Mouse (Mus musculus): Measurements from ENCODE around the gene Tmpo.
A peak's percentile ranks its signal among the peaks of the same experiment; 100 is the strongest.
"Not testable (repeated sequence)": the region's sequence is repeated elsewhere in the genome, so short reads cannot be mapped to it uniquely, and the experiment has no call there.

The Tmpo gene

DNA sequence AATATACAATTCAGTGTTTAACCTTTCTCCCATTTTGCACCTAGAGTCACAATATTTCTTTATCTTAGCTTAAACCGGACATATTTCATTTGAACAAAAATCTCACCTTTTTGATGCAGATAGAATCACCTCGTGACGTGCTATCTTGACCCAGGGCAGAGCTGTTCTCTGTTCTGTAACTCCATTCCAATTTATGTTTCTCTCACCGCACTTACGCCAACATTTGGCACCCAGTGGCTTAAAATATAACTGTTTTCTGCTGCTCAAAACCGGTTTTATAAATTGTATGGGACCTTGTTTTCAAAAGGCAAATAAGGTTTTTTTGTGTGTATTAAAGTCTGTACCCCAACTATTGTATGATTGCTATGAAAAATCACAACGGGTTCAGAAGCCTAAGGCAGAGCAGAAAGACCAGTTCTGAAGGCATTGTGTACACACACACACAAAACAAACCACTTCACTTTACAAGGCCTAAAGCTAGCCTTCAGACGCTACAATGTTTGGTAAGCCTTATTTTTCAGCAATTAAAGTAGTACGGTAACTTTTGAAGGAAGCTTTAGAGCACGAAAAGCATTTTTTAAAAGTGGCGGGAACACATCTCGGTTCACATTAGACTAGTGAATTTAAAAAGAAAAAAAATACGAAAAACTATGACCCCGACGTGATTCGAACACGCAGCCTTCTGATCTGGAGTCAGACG is at the start of gene Tmpo:
Gene Tmpo, minus strand, starts transcription at position 555 of the 700 bp plus-strand sequence.
- DNase-seq = no peak

DNA sequence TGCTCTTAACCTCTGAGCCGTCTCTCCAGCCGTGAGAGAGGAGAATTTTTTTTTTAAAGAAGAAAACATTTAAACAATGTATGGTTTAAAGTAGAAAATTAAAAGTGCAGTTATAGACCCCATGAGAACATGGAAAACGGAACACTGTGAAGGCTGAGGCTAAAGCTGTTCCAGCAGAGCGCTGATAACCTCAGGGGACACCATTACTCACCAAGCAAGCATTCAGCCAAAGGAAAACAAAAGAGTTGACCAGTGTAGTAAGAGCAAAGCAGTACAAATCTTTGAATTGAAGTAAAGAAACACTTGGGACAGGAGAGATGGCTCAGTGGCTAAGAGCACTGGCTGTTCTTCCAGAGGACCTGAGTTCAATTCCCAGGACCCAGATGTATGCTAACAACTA is 49.3 kb upstream of the Tmpo start:
- DNase-seq = no peak

DNA sequence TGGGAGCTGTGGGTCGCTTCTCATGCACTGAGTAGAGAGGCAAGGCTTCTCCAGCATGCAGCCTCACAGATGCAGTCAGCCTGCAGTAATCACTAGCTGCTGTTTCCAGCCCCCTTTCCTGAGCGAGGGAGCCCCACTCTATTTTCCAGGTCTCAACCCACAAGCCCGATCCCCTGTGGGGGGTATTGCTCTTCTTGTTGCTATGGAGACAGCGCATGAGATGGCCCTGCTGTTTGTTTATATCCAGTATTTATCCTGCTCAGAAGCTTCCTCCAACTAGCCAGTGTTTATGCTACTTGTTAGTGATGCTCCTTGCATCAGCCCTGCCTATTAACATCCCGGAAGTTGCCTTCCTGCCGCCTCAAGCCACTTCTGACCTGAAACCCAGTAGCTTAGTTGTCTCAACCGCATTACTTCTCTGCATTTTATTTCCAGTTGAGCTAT is 48.4 kb upstream of the Tmpo start:
- DNase-seq = no peak

DNA sequence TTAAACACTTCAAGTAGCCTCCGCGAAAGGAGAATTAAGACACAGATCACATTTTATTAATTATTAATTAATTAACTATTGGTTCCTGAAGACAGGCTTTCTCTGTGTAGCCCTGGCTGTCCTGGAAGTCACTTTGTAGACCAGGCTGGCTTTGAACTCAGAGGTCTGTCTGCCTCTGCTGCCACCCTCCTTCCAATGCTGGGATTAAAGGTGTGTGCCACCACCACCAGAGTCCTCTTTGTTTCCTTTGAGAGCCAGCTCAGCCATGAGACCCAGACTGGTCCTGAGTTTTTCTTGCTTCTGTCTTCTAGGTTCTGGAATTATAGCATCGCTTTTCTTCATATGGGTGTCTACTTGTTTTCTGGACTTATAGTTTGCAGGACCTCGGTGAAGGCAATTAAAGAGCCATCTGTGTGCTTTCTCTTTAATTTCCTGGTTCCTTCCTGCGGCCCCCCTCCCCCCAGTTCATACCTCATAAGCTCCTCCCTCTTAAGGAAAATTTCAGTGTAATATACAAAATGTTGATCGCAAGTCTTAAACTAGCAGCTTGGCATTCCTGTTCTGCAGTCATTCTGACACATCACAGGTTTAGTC is 47.9 kb upstream of the Tmpo start:
- no peak for DNase-seq

DNA sequence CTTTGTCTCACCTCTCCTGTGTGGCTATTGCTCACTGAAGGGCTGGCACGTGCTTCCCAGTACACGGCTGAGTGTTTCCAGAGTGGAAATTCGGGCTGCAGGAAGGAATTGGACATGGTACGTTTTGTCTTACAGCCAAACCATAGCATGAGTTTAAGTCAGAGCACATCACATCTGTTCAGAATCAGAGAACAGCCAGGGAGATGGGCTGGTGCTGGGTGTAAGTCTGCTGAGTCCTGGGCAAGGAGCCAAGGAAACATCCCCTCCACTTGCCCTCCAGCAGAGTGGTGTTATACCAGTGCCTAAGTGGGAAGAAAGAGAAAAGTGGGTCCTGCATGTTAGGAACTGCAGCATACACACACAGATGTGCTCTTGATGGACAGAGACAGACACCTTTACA is 45.9 kb upstream of the Tmpo start:
- DNase-seq = no peak

DNA sequence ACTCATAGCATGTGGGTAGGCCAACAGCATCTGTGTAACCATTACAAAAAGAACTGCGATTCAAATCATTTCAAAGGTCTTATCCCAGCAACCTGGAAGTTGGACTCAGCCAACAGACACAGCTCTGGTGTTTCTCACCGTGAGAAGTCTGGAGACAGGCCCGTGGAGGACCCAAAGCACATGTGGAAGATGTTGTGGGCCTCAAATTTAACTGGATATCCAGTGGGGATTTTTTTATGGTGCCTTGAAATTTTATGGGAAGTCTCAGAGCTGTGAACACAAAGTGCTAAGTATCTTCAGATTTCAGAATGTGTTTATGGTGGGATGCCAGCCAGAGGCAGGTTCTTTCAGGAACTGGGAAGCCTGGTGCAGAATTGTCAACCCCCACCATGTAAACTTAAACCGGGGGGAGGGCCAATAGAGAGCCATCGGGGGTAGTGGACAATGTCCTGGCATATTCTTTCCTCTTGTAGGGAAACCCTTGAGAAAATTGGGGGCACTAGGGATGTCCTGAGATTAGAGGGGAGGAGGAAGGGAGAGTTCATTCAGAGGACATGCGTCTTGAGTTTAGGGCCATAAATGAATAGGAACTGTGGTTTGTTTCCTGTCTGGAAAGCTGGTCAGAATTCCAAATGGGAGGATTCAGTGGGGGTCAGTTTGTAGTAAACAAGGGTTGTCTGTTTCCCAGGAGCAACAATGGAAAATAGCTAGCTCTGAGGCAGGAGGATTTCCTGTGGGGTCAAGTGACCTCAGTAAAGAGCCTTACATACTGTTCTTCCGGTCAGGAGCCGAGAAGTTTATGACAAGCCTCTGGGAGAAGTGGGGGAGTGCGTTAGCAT is 41.5 kb upstream of the Tmpo start:
- no peak for DNase-seq

DNA sequence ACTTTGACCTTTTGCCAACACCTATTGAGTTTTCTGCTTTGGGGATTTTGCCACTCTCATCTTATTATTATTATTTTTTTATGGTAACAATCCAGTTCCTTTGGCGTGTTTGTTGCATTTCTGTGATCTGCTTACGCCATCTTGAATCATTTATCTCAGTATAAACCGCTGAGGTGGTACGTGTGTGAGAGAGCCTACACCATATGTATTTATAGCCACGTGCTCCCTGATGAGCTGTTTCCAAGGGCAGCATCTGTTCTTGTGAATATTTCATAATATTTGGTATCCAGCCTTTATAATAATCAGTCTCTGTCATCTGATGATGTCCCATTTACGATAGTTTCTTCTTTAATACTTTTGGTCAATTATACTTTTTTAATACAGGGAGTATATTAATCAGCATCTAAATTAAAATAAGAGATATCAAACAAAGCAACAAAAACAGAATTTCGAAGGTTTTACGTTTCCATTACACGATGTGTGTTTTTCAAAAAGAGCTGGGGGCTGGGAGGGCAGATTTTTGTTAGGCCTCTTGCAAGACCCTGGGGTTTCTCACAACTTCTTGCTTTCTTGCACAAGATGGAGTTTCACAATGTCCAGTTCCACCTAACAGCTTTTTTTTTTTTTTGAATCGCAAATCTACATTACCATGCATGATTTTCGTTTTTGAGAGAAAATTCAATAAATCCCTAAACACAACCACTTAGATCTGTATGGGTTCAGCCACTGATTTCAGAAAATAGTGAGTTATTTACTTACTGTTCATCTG is 28.0 kb upstream of the Tmpo start:
- no peak for DNase-seq

DNA sequence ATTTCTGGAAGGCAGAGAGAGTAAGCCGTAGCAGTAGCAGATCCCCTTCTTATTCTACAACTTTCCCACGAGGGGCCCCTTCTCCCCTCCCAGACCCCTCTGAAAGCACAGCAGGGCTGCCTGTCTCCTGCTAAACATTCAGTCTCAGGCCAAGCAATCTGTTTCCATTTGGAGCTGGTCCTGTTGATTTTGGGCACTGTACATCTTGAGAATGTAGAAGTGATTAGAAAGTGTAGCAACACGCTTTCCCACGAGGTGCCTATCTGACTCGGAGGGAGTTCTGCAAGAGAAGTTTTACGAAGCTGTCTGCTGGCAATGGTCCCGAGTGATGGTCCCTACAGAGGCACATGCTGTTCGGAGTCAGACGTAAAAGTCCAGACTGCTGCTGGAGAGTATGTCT is 27.3 kb upstream of the Tmpo start:
- no peak for DNase-seq

DNA sequence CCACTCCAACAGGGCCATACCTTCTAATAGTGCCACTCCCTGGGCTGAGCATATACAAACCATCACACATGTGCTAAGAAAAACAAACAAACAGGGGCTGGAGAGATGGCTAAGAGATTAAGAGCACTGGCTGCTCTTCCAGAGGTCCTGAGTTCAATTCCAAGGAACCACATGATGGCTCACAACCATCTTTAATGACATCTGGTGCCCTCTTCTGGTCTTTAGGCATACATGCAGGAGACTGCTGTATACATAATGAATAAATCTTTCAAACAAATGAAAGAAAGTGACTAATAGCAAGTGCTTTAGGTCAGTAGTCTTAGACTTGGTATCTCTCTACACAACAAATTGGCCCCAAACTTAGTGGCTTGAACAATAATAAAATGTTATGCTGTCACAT is 26.2 kb upstream of the Tmpo start:
- no peak for DNase-seq

DNA sequence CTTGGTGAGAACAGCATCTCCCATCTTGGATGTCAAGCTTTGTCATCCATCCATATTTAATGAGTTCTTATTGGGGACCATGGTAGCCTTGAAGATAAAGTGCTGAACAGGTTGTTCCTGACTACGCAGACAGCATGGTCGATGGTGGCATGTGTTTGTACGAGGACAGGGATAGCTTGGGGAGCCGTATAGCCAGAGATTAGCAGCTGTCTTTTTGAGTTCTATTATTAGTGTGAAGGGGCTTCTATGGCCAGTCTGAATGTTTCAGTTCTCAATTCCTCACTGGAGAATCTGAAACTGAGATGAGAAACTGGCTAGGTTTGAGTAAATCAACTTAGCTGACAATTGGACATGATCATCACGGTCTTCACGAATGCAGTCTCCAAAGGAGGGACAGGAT is 24.5 kb upstream of the Tmpo start:
- no peak for DNase-seq

DNA sequence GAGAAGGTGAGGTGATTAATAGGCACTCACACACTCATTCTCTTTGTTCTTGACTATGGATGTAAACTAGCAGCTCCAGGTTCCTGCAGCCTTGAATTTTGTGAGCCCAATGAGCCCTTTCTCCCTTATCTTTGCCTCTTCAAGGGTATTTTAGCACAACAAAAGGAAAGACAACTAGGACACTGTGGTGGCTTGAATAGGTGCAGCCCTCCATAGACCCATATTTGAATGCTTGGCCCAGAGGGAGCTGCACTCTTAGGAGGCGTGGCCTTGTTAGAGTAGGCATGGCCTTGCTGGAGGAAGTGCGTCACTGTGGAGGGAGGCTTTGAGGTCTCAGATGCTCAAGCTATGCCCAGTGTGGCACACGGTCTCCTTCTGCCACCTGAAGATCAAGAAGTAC is 19.5 kb upstream of the Tmpo start:
- no peak for DNase-seq

DNA sequence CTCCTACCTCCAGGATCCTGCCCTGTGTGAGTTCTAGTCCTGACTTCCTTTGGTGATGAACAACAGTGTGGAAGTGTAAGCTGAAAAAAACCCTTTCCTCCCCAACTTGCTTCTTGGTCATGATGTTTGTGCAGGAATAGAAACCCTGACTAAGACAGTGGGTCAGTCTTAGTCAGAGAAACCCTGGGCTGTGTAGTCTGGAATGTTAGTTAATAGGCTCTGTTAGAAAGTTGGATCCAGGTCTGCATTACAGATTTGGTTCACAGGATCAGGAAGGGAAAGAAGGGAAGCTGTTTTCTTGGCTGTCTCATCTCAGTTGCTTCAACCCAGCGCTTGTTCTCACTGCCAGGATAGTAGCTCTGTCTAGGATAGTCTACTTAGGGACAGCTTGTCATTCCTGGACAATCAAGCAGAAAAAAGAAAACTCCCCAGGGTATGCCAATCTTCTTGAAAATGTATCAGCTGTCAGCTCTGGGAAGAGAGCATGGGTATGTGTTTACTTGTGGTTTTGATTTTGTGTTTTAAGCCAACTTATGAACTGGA is 18.2 kb upstream of the Tmpo start:
- DNase-seq = no peak

DNA sequence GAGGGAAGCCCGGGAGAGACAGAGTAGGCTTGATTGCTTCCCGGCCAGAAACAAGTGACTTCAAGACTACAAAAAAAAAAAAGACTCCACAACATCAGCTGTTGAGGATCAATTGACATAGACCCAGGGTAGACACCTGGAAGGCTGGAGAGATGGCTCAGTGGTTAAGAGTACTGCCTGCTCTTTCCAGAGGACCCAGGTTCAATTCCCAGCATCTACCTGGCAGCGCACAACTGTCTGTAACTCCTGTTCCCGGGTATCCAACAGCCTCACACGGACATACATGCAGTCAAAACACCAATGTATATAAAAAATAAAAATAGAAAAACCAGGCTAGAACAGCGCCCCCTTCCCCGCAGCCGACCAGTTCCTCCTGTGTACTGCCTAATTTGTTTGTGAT is 16.6 kb upstream of the Tmpo start:
- no peak for DNase-seq

DNA sequence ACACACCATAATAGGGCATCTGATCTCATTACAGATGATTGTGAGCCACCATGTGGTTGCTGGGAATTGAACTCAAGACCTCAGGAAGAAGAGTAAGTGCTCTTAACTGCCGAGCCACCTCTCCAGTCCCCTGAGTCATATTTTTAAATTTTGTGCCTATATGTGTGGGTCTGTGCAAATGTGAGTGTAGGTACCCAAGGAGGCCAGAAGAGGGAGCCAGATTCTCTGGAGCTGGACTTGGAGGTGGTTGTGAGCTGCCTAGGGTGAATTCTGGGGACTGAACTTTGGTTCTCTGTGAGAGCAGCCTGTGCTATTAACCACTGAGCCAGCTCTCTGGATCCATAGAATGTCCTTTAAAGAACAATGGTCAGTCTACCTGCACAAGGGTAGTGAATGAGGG is 15.7 kb upstream of the Tmpo start:
- DNase-seq = no peak

DNA sequence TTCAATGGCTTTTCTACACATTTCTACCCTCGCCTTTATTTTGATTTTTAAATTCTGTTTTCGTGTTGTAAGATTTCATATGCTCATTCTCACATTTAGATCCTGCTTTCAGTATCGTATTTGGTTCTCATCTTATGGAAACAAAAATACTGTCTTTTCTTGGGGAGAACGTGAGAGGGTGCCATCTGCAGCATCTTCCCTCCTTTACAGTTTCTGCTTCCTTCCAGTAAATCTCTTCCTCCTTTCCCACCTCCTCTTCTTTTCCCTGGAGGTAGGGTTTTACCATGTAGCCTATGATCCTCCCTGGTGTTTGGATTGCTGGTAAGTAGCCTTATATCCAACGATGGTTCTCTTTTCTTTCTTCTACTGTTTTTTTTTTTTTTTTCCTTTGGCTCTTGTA is 14.6 kb upstream of the Tmpo start:
- no peak for DNase-seq

DNA sequence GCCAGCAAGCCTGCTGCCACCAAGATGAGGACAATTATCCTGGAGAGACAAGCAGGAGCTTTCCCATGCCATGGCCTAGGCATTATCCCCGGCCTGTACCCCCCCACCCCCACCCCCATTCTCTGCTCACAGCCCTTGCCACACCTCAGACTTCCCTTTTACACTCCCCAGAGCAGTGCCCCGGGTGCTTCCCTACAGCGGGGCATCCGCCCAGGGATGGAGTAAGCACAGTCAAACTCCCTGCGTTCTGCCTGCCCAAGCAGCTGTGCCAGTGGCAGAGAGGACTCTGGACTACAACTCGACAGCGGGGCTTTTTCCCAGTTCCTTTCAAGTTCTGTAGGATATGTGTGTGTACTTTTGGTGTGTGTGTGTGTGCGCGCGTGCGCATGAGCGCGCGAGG is 14.0 kb upstream of the Tmpo start:
- DNase-seq = no peak

DNA sequence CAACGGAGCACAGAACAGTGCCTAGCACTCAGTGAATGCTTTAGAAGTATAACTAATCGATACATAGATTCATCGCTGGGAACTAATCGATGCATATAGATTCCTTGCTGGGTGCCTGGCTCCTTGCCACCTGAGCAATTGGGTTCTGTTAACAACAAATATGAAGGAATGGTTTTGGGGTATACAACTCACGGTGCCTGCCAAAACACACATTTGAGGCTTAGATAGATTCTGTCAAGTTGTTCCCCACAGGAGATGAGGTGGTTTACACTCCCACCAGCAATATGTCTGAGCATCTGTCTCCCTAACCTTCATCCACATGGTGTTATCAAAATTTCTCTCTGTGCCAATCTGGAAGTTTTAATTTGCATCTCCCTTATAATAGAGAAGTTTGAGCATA is 10.7 kb upstream of the Tmpo start:
- no peak for DNase-seq

DNA sequence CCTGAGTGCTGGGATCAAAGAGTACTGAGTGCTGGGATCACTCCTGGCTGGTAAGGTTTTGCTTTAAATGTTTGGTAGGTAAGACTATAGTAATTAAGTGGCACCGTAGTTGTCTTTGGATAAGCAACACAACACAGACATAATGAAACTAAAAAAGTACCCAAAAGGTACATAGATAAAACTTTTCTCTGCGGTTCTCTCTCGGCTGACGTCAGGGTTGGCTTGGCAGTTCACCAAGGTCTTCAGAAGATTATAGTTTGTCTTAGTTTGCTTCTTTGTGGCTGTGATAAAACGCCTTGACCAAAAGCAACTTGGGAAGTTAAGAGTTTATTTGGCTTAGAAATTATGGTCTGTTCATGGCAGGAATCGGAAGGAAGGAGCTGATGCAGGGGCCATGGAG is 8.4 kb upstream of the Tmpo start:
- no peak for DNase-seq

DNA sequence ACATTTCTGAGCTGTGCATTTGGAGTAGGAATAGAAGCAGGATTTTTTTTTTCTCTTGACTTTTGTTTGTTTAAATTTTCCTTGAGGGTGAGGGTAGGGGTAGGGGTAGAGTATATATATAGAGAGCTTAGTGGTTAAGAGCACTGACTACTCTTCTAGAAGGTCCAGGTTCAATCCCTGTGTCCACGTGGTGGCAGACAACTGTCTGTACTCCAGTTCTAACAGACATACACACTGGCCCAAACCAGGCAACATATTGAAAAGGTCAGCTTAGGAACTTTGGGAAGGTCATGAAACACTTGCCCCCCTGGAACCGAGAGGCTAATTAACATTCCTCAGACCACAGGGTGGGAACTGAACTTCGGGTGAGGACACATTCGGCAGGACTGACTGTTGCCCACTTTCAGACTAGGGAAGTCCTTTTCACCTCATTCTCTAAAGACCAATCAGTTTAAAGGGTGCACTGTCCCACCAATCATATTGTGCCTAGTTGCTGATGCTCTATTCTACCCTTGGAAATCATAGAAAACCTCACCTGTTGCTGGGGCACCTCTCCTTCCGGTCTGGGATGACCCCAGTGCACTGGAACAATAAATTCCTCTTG is 7.7 kb upstream of the Tmpo start:
- no peak for DNase-seq

DNA sequence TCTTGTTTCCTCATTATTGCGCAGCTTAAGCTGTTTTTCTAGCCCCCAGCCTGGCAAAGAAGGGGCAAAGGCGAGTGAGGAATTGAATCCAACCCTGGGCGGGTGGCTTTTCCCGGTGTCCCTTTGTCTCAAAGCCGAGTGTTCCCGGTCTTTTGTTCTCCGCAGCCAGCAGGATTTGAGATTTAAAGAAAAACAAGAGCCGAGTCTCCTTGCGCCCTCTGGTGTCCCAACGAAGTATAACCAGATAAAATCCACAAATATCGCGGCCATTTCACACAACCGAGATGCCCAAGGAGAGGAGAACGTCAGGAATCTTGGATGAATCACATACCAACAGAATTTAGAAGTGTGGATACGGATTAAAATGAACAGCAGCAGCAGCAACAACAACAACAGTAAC is 6.8 kb upstream of the Tmpo start:
- DNase-seq = peak; percentile 85

DNA sequence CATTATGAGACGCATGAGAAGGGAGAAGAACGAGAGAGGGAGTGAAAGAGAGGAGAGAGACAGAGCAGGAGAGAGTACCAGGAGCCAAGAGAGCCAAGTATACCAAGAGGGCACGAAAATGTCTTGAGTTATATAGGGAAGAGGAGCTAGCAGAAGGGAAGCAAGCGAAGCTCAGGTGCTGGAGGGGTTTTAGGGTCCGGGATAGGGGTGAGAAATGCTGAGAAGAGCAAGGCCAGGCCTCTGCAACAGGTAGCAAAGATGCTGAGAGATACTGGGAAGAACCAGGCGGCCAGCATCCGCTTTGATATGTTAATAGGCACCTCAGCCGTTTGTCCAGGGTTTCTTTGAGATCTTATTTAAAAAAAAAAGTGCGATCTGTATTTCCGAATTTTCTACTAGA is 6.2 kb upstream of the Tmpo start:
- no peak for DNase-seq

DNA sequence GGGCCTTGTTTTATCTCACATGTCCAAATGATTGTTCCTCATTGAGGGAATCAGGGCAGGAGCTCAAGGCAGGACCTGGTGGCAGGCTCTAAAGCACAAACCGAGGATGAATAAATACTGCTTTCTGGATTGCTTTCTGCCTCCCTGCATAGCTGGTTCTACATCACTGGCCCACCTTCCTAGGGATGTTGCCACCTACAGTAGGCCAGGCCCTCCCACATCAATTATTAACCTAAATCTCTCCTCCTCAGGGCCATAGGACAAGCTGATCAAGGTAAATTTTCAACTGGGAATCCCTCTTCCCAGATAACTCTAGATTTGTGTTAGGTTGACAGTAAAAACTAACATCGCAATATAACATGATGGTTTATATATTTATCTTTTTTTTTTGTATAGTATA is 4.6 kb upstream of the Tmpo start:
- peak; percentile 58 for DNase-seq

DNA sequence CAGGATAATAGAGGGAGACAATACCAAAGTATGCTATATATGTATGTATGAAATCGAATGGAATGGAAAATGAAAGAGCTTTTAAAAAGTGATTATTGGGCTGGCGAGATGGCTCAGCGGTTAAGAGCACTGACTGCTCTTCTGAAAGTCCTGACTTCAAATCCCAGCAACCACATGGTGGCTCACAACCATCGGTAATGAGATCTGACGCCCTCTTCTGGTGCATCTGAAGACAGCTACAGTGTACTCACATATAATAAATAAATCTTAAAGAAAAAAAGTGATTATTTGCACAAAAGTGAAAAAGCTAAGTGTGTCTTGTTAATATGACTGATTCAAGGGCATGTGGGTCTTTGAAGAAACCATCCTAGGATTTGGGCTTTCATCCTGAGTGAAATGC is 3.8 kb upstream of the Tmpo start:
- DNase-seq = not testable (repeated sequence)

Measured in kidney, adult 11 months (tissue).